Mouse (Mus musculus): ENCODE results near the gene Clca2. TPM values are rescaled to one million over a fixed set of nuclear protein-coding genes. Genes with fewer than 3 reads are reported as not detected.

Clca2 gene
- 1.7 and 1.9 TPM in 2 replicates for polyA plus RNA-seq (2015; fragmentation: Nextera tagmentation; extraction: Ambion mirVana)

- no peaks in the 10 kb centered on the region for H3K27me3 ChIP-seq
- no peaks in the 10 kb centered on the region; the same call in 1 of the 2 replicates for H3K4me1 ChIP-seq
- H3K4me3 ChIP-seq (replicated peaks) = no peak within 1 kb of the TSS
- 46% methylated on average over 6 of the region's 6 CpGs for WGBS
- H3K9ac ChIP-seq = no peak within 1 kb of the TSS
- H3K4me2 ChIP-seq (replicated peaks) = no peak within 1 kb of the TSS
- no peaks in the 10 kb centered on the region for H3K9me3 ChIP-seq (replicated peaks)
- H3K27ac ChIP-seq (replicated peaks) = no peak within 1 kb of the TSS; the same call in 1 of the 2 replicates
- no peak for ATAC-seq (ENCODE audit: insufficient number of reproducible peaks, low FRiP score, low TSS enrichment, low read depth)
- H3K36me3 ChIP-seq = no peaks in the 10 kb centered on the region
These were observed at the start of gene Clca2 for GRCm38 (mm10) chr3:145099291-145099690. TSS of gene Clca2 (minus strand) at chr3:145099443.

- H3K9me3 ChIP-seq (replicated peaks) = no peaks in the 10 kb centered on the region
- no peak for ATAC-seq (ENCODE audit: insufficient number of reproducible peaks, low FRiP score, low TSS enrichment, low read depth)
- peaks cover 6% of the 10 kb centered on the region; the same call in 1 of the 2 replicates for H3K36me3 ChIP-seq
- no peaks in the 10 kb centered on the region for H3K4me1 ChIP-seq
- H3K9ac ChIP-seq = no peak overlapping the region
- H3K4me2 ChIP-seq (replicated peaks) = no peak overlapping the region
- no peak overlapping the region for H3K4me3 ChIP-seq (replicated peaks)
- H3K27me3 ChIP-seq = no peaks in the 10 kb centered on the region
- H3K27ac ChIP-seq (replicated peaks) = no peak overlapping the region
These were observed 48.7 kb upstream of the Clca2 start for GRCm38 (mm10) chr3:145147952-145148351.

DNA sequence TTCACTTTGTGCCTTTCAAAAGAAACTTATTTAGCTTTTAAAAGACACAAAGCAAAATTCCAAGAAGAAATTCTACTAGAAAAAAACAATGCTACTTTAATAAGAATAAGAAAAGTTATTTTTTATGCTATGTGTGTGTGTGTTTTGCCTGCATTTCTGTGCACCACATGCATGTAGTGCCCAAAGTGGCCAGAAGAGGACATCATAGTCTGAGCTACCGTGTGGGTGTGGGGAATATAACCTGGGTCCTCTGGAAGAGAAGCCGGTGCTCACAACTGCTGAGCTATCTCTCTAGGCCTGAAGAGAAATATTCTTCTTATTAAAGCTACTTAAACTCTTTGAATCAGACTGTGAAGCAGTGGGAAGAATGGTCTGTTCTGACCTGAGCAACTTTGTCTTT, 48.2 kb upstream of the Clca2 start:
- Histone ChIP-seq H3K27me3 (no peaks in the 10 kb centered on the region), H3K36me3 (peaks cover 6% of the 10 kb centered on the region; the same call in 1 of the 2 replicates), H3K4me2 (replicated peaks) (no peak overlapping the region), H3K9ac (no peak overlapping the region), H3K9me3 (replicated peaks) (no peaks in the 10 kb centered on the region), H3K27ac (replicated peaks) (no peak overlapping the region), H3K4me3 (replicated peaks) (no peak overlapping the region), H3K4me1 (no peaks in the 10 kb centered on the region)
- WGBS = 81% methylated on average over 2 of the region's 2 CpGs
- no peak for ATAC-seq (ENCODE audit: insufficient number of reproducible peaks, low FRiP score, low TSS enrichment, low read depth)

DNA sequence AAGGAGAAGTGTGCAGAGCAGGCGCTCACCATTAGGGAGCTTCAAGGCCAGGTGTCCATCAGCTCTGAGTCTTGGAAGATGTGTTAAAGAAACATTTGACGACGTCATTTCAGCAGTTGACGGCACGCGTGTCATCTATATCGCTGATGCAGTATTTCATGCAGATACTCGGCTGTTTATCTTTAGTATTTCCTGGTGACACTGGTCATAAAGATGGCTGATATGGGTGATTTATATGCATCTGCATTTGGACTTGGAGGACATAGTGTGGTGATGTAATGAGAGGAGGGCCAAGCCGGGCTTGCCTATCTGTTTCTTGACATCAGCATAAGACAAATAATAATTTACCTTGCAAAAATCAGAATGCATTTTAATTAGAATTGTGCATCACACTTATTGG, 47.6 kb upstream of the Clca2 start:
- H3K4me1 ChIP-seq = no peaks in the 10 kb centered on the region
- no peaks in the 10 kb centered on the region for H3K27me3 ChIP-seq
- no peak overlapping the region for H3K4me2 ChIP-seq (replicated peaks)
- no peak overlapping the region for H3K4me3 ChIP-seq (replicated peaks)
- WGBS = 95% methylated on average over 9 of the region's 9 CpGs
- H3K27ac ChIP-seq (replicated peaks) = no peak overlapping the region
- H3K9me3 ChIP-seq (replicated peaks) = no peaks in the 10 kb centered on the region
- no peak for ATAC-seq (ENCODE audit: insufficient number of reproducible peaks, low FRiP score, low TSS enrichment, low read depth)
- H3K9ac ChIP-seq = no peak overlapping the region
- H3K36me3 ChIP-seq = peaks cover 6% of the 10 kb centered on the region; the same call in 1 of the 2 replicates

GRCm38 (mm10) chr3:145143856-145144255, 44.6 kb upstream of the Clca2 start:
- H3K4me2 ChIP-seq (replicated peaks) = no peak overlapping the region
- no peak for ATAC-seq (ENCODE audit: insufficient number of reproducible peaks, low FRiP score, low TSS enrichment, low read depth)
- no peaks in the 10 kb centered on the region for H3K4me1 ChIP-seq
- H3K27ac ChIP-seq (replicated peaks) = no peak overlapping the region
- H3K27me3 ChIP-seq = no peaks in the 10 kb centered on the region
- 84% methylated on average over 10 of the region's 10 CpGs for WGBS
- no peaks in the 10 kb centered on the region for H3K9me3 ChIP-seq (replicated peaks)
- no peak overlapping the region for H3K4me3 ChIP-seq (replicated peaks)
- H3K9ac ChIP-seq = no peak overlapping the region
- peaks cover 6% of the 10 kb centered on the region; the same call in 1 of the 2 replicates for H3K36me3 ChIP-seq

GRCm38 (mm10) chr3:145142925-145143324, 43.7 kb upstream of the Clca2 start:
- ATAC-seq (ENCODE audit: insufficient number of reproducible peaks, low FRiP score, low TSS enrichment, low read depth) = no peak
- Histone ChIP-seq H3K9ac (no peak overlapping the region), H3K4me3 (replicated peaks) (no peak overlapping the region), H3K27me3 (no peaks in the 10 kb centered on the region), H3K4me2 (replicated peaks) (no peak overlapping the region), H3K36me3 (peaks cover 6% of the 10 kb centered on the region; the same call in 1 of the 2 replicates), H3K9me3 (replicated peaks) (no peaks in the 10 kb centered on the region), H3K27ac (replicated peaks) (no peak overlapping the region), H3K4me1 (no peaks in the 10 kb centered on the region)

DNA sequence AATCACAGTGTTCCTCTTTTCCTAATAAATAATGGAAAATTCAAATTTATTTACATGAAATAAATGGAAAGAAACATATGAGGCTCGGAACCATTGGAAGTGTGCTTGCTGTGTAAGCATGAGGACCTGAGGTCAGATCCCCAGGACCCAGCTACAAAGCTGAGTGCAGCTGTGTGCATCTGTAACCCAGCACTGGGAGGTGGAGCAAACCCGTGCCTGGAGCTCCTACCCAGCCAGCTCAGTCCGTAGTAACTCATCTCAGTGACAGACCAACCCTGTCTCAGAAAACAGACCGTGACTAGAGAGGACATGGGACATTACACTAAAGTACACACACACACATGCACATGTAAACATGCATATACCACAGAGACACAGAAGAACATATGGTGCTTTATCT, 41.0 kb upstream of the Clca2 start:
- ATAC-seq (ENCODE audit: insufficient number of reproducible peaks, low FRiP score, low TSS enrichment, low read depth) = no peak
- H3K4me1 ChIP-seq = no peaks in the 10 kb centered on the region

DNA sequence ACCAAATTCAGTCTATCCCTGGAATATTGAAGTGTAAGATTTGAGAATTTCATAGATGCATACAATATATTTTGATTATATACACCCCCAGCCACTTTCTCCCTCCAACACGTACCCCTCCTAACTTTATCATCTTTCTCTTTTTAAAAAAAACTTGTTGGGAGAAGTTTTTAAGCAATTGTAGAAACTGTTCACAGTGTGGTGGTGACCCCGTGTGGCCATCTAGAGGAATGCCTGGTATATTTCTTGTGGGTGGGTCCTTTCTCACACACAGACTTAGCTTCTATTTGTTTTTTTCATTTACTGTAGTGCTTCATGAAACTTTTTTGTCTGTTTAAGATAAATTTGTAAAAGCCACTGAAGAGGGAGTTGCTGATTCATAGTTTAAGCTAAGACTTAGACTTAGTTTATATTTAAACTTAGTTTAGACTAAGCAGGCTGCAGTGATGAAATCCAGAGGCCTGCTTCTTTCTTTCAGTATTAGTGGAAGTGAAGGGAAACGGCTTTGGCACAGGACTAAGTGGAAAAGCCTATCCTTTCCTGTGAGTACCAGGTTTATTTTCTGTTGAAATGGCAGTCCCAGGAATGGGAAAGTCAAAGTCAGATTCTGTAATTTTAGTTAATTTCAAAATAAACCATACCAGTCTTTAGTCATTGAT, 32.1 kb upstream of the Clca2 start:
- Histone ChIP-seq H3K36me3 (peaks cover 15% of the 10 kb centered on the region), H3K4me1 (no peaks in the 10 kb centered on the region), H3K4me2 (replicated peaks) (no peak overlapping the region), H3K27ac (replicated peaks) (no peak overlapping the region), H3K27me3 (no peaks in the 10 kb centered on the region), H3K9me3 (replicated peaks) (no peaks in the 10 kb centered on the region), H3K9ac (no peak overlapping the region), H3K4me3 (replicated peaks) (no peak overlapping the region)
- no peak for ATAC-seq (ENCODE audit: insufficient number of reproducible peaks, low FRiP score, low TSS enrichment, low read depth)
- WGBS = 26% methylated on average over 3 of the region's 3 CpGs

More for the DNA sequence above, 41.0 kb upstream of the Clca2 start:
- Histone ChIP-seq H3K36me3 (no peaks in the 10 kb centered on the region), H3K27ac (replicated peaks) (no peak overlapping the region), H3K9me3 (replicated peaks) (no peaks in the 10 kb centered on the region), H3K27me3 (no peaks in the 10 kb centered on the region), H3K4me2 (replicated peaks) (no peak overlapping the region), H3K9ac (no peak overlapping the region), H3K4me3 (replicated peaks) (no peak overlapping the region)
- 72% methylated on average over 4 of the region's 4 CpGs for WGBS

GRCm38 (mm10) chr3:145129356-145129755, 30.1 kb upstream of the Clca2 start:
- no peak overlapping the region for H3K4me3 ChIP-seq (replicated peaks)

GRCm38 (mm10) chr3:145126618-145127017, 27.4 kb upstream of the Clca2 start:
- Histone ChIP-seq H3K9me3 (replicated peaks) (no peaks in the 10 kb centered on the region), H3K4me2 (replicated peaks) (no peak overlapping the region), H3K36me3 (peaks cover 4% of the 10 kb centered on the region; the same call in 1 of the 2 replicates), H3K4me1 (no peaks in the 10 kb centered on the region), H3K4me3 (replicated peaks) (no peak overlapping the region), H3K27me3 (no peaks in the 10 kb centered on the region), H3K27ac (replicated peaks) (no peak overlapping the region), H3K9ac (no peak overlapping the region)
- ATAC-seq (ENCODE audit: insufficient number of reproducible peaks, low FRiP score, low TSS enrichment, low read depth) = no peak
- WGBS = 91% methylated on average over 2 of the region's 2 CpGs

More at GRCm38 (mm10) chr3:145129356-145129755, 30.1 kb upstream of the Clca2 start:
- Histone ChIP-seq H3K27me3 (no peaks in the 10 kb centered on the region), H3K36me3 (peaks cover 11% of the 10 kb centered on the region; the same call in 1 of the 2 replicates), H3K9me3 (replicated peaks) (no peaks in the 10 kb centered on the region), H3K27ac (replicated peaks) (no peak overlapping the region), H3K9ac (no peak overlapping the region), H3K4me2 (replicated peaks) (no peak overlapping the region), H3K4me1 (no peaks in the 10 kb centered on the region)
- no peak for ATAC-seq (ENCODE audit: insufficient number of reproducible peaks, low FRiP score, low TSS enrichment, low read depth)

DNA sequence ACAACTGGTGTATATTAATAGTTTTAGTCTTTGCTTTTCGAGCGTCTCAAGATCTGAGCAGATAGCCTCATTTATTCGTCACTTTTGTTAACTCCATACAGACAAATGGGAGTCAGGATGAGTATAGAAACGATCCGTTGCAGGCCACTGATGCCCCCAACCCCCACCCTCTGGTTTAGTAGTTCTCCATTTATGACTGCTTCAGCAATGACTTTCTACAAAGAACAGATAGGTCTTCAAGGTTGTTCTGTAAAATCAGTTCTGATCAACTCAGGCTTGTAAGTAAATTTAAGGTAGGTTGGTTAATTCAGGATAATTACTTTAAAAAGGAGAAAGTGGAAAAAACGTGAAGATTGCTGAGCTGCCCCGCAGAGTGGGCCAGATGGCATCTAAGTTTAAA, 20.2 kb upstream of the Clca2 start:
- Histone ChIP-seq H3K9me3 (replicated peaks) (no peaks in the 10 kb centered on the region), H3K4me1 (peaks cover 12% of the 10 kb centered on the region), H3K27ac (replicated peaks) (no peak overlapping the region), H3K4me2 (replicated peaks) (peak overlapping the region; percentile 67), H3K27me3 (no peaks in the 10 kb centered on the region), H3K4me3 (replicated peaks) (peak overlapping the region; percentile 82), H3K36me3 (no peaks in the 10 kb centered on the region), H3K9ac (no peak overlapping the region)
- ATAC-seq (ENCODE audit: insufficient number of reproducible peaks, low FRiP score, low TSS enrichment, low read depth) = no peak
- 71% methylated on average over 7 of the region's 7 CpGs for WGBS

DNA sequence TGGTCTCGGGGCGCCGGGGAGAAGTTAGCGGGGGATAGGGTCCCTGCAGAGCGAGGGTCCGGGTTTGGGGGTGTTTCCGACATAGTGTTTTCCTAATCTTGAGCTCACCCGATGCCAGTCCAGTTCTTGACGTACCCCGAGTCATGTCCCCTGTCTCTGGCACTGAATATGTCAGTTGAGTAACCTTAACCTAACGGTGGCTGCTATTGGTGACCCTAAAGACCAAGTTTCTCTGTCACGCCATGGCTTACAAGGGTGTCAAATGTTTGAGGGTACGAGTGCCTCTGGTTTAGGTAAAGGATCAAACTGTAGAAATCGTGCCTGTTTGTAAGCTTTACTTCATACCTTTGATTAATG, 19.7 kb upstream of the Clca2 start:
- Histone ChIP-seq H3K4me2 (replicated peaks) (peak overlapping the region; percentile 67), H3K36me3 (no peaks in the 10 kb centered on the region), H3K27me3 (no peaks in the 10 kb centered on the region), H3K27ac (replicated peaks) (peak overlapping the region; percentile 97), H3K4me1 (peaks cover 12% of the 10 kb centered on the region), H3K4me3 (replicated peaks) (peak overlapping the region; percentile 82), H3K9me3 (replicated peaks) (no peaks in the 10 kb centered on the region), H3K9ac (peak overlapping the region; percentile 77)
- WGBS = 3% methylated on average over 14 of the region's 14 CpGs
- no peak; the same call in 1 of the 2 replicates for ATAC-seq (ENCODE audit: insufficient number of reproducible peaks, low FRiP score, low TSS enrichment, low read depth)

All from embryonic facial prominence, embryonic 15.5 days (tissue).